Mouse (Mus musculus) midbrain, embryonic 15.5 days (tissue): ENCODE measurements around the gene Pax4. TPM values are rescaled to one million over a fixed set of nuclear protein-coding genes. Genes with fewer than 3 reads are reported as not detected.
A peak's percentile ranks its signal among the peaks of the same experiment; 100 is the strongest.

Experiments used
- ATAC-seq: fragments of 200-750 bp; cut with Nextera tagmentation; replicated peaks from 2 replicates; pipeline ENCODE4 v1.8.0; 2017; ENCODE audit warnings: moderate TSS enrichment
- H3K27ac ChIP-seq: fragments of 300-500 bp; sonication (generic); 2 replicates; pipeline ENCODE4 v1.5.1; 2015; ENCODE audit warnings: mild to moderate bottlenecking, inconsistent platforms
- H3K27me3 ChIP-seq: fragments of 300-500 bp; sonication (generic); replicated peaks from 2 replicates; pipeline ENCODE4 v1.6.1; 2015; ENCODE audit warnings: inconsistent platforms
- H3K36me3 ChIP-seq: fragments of 300-500 bp; sonication (generic); replicated peaks from 2 replicates; pipeline ENCODE4 v1.6.1; 2015; ENCODE audit warnings: inconsistent platforms
- H3K4me1 ChIP-seq: fragments of 300-500 bp; sonication (generic); 2 replicates; pipeline ENCODE4 v1.6.1; 2015; ENCODE audit warnings: inconsistent platforms
- H3K4me2 ChIP-seq: fragments of 300-500 bp; sonication (generic); 2 replicates; pipeline ENCODE4 v1.6.1; 2015; ENCODE audit warnings: inconsistent platforms, mild to moderate bottlenecking, moderate library complexity
- H3K4me3 ChIP-seq: fragments of 300-500 bp; sonication (generic); 2 replicates; pipeline ENCODE4 v1.5.1; 2015; ENCODE audit warnings: mild to moderate bottlenecking, inconsistent platforms
- H3K9ac ChIP-seq: fragments of 300-500 bp; sonication (generic); 2 replicates; pipeline ENCODE4 v1.6.1; 2015; ENCODE audit warnings: mild to moderate bottlenecking, inconsistent platforms
- H3K9me3 ChIP-seq: fragments of 300-500 bp; sonication (generic); 2 replicates; pipeline ENCODE4 v1.6.1; 2016; ENCODE audit warnings: inconsistent platforms
- WGBS: fragments of 180-500 bp; shearing (Covaris S2); methylation state at CpG from one replicate; pipeline ENCODE4 v1.1.7; 2015; ENCODE audit warnings: mixed read lengths; 5-methylcytosine and 5-hydroxymethylcytosine counted together
- polyA plus RNA-seq: library from polyadenylated mRNA; unstranded; fragments of >200 nt; fragmentation: Nextera tagmentation; extraction: Ambion mirVana; gene quantifications from 2 replicates; pipeline ENCODE4 v1.2.1, GENCODE M21; 2015

The Pax4 gene
- polyA plus RNA-seq, 1 experiment from 2014 or later, result not detected

- no peaks in the 10 kb centered on the region for H3K9me3 ChIP-seq
- H3K4me2 ChIP-seq, result no peak overlapping the region
- WGBS, result 94% methylated on average over 11 of the region's 11 CpGs
- no peak overlapping the region for H3K27ac ChIP-seq
- H3K4me3 ChIP-seq, result no peak overlapping the region
- no peaks in the 10 kb centered on the region; the same call in 1 of the 2 replicates for H3K36me3 ChIP-seq
- no peak for ATAC-seq
- H3K4me1 ChIP-seq, result peaks cover 12% of the 10 kb centered on the region
- no peaks in the 10 kb centered on the region for H3K27me3 ChIP-seq
- no peak overlapping the region for H3K9ac ChIP-seq
Observed at GRCm38 (mm10) chr6:28429870-28430269, 19.3 kb downstream of the Pax4 start.

DNA sequence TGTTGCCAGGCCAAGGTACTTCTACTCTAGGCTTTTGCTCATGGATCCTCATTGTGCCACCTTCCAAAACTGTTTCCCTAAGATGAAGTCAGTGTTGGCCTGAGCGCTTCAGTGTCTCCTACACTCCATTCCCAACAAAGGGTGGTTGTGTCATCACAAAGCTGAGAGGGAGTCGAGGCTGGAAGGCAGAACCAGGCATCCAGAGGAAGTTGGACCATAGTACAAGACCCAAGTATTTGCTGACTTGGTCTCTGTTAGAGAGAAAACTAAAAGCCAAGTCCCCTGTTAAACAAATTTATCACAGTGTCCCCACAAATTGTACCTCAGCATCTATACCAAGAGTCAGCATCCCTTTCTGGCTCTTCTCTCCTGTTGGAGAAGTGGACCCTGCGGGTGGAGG is 20.9 kb downstream of the Pax4 start, which contains the start of gene Gcc1:
Gene Gcc1 (minus strand): TSS at position 101 of the 400 bp plus-strand sequence.
- no peaks in the 10 kb centered on the region for H3K27me3 ChIP-seq
- no peaks in the 10 kb centered on the region; the same call in 1 of the 2 replicates for H3K36me3 ChIP-seq
- H3K27ac ChIP-seq, result no peak within 1 kb of the TSS
- ATAC-seq, result no peak
- 92% methylated on average over 3 of the region's 3 CpGs for WGBS
- no peak within 1 kb of the TSS for H3K4me2 ChIP-seq
- H3K9me3 ChIP-seq, result no peaks in the 10 kb centered on the region
- H3K4me1 ChIP-seq, result peaks cover 20% of the 10 kb centered on the region
- no peak within 1 kb of the TSS for H3K9ac ChIP-seq
- no peak within 1 kb of the TSS for H3K4me3 ChIP-seq

- H3K9me3 ChIP-seq, result no peaks in the 10 kb centered on the region
- no peak within 1 kb of the TSS for H3K4me2 ChIP-seq
- ATAC-seq, result no peak
- WGBS, result 83% methylated on average over 3 of the region's 3 CpGs
- H3K27ac ChIP-seq, result no peak within 1 kb of the TSS
- no peak within 1 kb of the TSS for H3K4me3 ChIP-seq
- no peaks in the 10 kb centered on the region; the same call in 1 of the 2 replicates for H3K36me3 ChIP-seq
- H3K9ac ChIP-seq, result no peak within 1 kb of the TSS
- H3K4me1 ChIP-seq, result peaks cover 23% of the 10 kb centered on the region
- H3K27me3 ChIP-seq, result no peaks in the 10 kb centered on the region
Observed at GRCm38 (mm10) chr6:28427096-28427839, 21.9 kb downstream of the Pax4 start, which contains the start of gene Fscn3. Gene Fscn3 (plus strand): TSS chr6:28427789.

DNA sequence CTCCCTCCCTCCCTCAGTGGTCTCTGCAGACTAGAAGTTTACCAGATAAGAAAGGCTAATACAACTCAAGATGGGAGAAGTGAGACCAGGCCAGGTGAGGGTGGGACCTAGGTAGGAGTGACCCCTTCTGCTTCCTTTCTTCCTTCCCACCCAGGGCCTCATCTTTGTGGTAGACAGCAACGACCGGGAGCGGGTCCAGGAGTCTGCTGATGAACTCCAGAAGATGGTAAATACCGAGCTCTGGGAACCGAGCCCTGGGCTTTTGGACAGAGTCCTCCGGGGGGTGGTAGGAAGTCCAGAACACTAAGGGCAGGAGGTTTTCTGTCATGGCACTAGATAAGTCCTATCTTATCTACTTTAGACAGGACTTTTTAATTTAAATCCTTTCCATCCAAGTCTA is 24.1 kb downstream of the Pax4 start:
- ATAC-seq, result no peak
- no peaks in the 10 kb centered on the region for H3K27me3 ChIP-seq

DNA sequence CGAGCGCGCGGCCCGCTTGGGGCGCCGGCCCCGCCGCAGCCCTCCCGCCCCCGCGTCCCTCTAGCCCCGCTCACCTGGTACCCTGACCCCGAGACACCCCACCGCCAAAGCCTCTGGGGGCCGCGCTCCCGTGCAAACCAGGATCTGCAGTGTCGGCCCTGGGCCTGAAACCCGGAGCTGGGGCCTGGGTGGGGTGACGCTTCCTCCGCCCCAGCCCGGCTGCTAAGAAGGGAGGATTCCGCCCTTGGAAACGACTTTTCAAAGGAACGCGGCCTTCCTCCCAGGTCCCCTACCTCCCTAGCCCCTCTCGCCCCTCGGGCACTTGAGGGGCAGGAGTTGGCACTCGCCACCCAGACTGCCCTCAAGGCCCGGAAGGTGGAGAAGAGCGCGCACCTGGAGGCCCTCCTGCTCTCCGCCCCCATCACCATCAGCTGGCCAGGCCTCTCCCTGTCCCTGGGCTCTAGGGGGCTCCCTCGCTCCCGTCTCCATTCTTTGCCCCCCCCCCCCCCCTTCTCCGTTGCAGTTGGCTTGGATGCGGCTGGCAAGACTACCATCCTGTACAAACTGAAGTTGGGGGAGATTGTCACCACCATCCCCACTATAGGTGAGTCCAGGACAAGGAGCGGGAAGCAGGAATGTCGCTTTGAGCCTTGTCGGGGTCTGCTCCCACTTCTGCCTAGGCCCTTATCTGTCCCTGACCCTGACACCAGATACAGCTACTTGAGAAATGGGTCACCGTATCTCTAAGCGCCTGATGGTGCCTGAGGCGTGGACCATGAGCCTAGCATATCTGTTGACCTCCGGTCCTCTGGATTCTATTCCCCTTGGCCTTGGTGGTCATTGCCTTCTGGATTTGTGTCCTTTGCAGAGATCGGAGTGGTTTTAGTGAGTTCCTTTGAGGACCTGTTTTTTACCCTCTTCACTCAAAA is 25.1 kb downstream of the Pax4 start:
- H3K36me3 ChIP-seq, result no peaks in the 10 kb centered on the region; the same call in 1 of the 2 replicates
- peak overlapping the region; percentile 99 for H3K9ac ChIP-seq
- H3K27ac ChIP-seq, result peak overlapping the region; percentile 83
- H3K4me2 ChIP-seq, result peak overlapping the region; percentile 71
- H3K4me3 ChIP-seq, result peak overlapping the region; percentile 97
- H3K9me3 ChIP-seq, result no peaks in the 10 kb centered on the region
- peak; percentile 53 for ATAC-seq
- H3K4me1 ChIP-seq, result peaks cover 48% of the 10 kb centered on the region
- WGBS, result 10% methylated on average over 46 of the region's 46 CpGs
- H3K27me3 ChIP-seq, result no peaks in the 10 kb centered on the region

More for the DNA sequence above, 24.1 kb downstream of the Pax4 start:
- Histone ChIP-seq H3K9ac (no peak overlapping the region), H3K36me3 (no peaks in the 10 kb centered on the region; the same call in 1 of the 2 replicates), H3K4me2 (peak overlapping the region; percentile 71), H3K27ac (no peak overlapping the region), H3K9me3 (no peaks in the 10 kb centered on the region), H3K4me3 (peak overlapping the region; percentile 97; the same call in 1 of the 2 replicates), H3K4me1 (peaks cover 40% of the 10 kb centered on the region)
- 95% methylated on average over 6 of the region's 6 CpGs for WGBS

- peak; percentile 78 for ATAC-seq
- H3K9ac ChIP-seq, result peak within 1 kb of the TSS; percentile 99
- under 1% methylated on average over 39 of the region's 42 CpGs for WGBS
- peak within 1 kb of the TSS; percentile 97 for H3K4me3 ChIP-seq
- H3K4me2 ChIP-seq, result peak within 1 kb of the TSS; percentile 91
- H3K4me1 ChIP-seq, result peaks cover 48% of the 10 kb centered on the region
- peaks cover 4% of the 10 kb centered on the region; the same call in 1 of the 2 replicates for H3K36me3 ChIP-seq
- no peaks in the 10 kb centered on the region for H3K9me3 ChIP-seq
- peak within 1 kb of the TSS; percentile 83 for H3K27ac ChIP-seq
- no peaks in the 10 kb centered on the region for H3K27me3 ChIP-seq
Observed at GRCm38 (mm10) chr6:28423313-28423712, 25.8 kb downstream of the Pax4 start, which contains the start of gene Arf5. Gene Arf5 (plus strand): TSS chr6:28423560.

DNA sequence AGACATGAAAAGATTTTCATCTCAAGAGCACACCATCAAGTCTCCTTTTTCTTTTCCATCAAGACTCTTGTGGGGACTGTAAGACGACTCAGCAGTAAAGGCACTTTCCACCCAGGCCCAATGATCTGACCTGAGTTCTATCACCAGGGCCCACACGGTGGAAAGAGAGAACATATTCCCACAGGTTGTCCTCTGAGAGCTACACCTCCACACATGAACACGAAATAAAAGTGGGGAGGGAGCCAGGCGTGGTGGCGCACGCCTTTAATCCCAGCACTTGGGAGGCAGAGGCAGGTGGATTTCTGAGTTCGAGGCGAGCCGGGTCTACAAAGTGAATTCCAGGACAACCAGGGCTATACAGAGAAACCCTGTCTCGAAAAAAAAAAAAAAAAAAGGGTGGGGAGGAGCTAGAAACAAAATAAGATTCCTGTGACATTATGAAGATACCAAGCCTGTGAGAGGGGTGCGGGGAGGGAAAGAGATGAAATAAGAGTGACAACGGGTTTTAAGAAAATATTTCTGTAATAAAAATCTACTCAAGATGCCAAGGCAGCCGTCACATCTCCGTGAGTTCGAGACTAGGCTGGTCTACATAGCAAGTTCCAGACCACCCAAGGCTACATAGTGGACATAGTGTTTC is 26.4 kb downstream of the Pax4 start:
- 76% methylated on average over 15 of the region's 15 CpGs for WGBS
- Histone ChIP-seq H3K9ac (no peak overlapping the region), H3K4me1 (peaks cover 50% of the 10 kb centered on the region), H3K27me3 (no peaks in the 10 kb centered on the region), H3K27ac (peak overlapping the region; percentile 83; the same call in 1 of the 2 replicates), H3K4me3 (peak overlapping the region; percentile 97), H3K9me3 (no peaks in the 10 kb centered on the region), H3K36me3 (peaks cover 9% of the 10 kb centered on the region), H3K4me2 (peak overlapping the region; percentile 91)
- ATAC-seq, result peak; percentile 0; the same call in 1 of the 2 replicates

GRCm38 (mm10) chr6:28421469-28422000 is 27.6 kb downstream of the Pax4 start:
- H3K9ac ChIP-seq, result peak overlapping the region; percentile 65
- WGBS, result 0% methylated on average over 27 of the region's 27 CpGs
- H3K36me3 ChIP-seq, result peaks cover 21% of the 10 kb centered on the region
- H3K4me1 ChIP-seq, result peaks cover 50% of the 10 kb centered on the region
- H3K4me2 ChIP-seq, result peak overlapping the region; percentile 91
- H3K27ac ChIP-seq, result peak overlapping the region; percentile 31; the same call in 1 of the 2 replicates
- no peaks in the 10 kb centered on the region for H3K27me3 ChIP-seq
- H3K4me3 ChIP-seq, result peak overlapping the region; percentile 67
- peak; percentile 88 for ATAC-seq
- no peaks in the 10 kb centered on the region for H3K9me3 ChIP-seq

DNA sequence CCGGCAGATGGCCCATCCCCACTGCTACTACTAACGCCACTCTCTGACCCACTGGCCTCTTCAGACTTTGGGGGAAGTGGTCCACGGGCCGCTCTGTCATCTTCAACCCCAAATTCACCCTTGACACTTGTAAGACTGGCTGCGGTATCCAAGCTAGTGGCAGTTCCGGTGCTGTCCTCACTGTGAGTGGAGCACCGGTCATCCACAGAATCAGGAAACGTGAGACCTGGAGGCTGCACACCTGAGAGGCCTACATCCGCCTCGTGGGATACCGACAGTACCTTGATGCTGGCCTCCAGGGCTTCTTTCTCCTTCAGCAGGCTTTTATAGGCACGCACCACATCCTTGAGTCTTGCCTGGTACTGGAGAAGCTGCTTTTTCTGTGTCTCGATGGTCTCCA is 28.3 kb downstream of the Pax4 start:
- peaks cover 25% of the 10 kb centered on the region for H3K36me3 ChIP-seq
- H3K4me2 ChIP-seq, result peak overlapping the region; percentile 91
- peak overlapping the region; percentile 67 for H3K4me3 ChIP-seq
- no peak for ATAC-seq
- peaks cover 48% of the 10 kb centered on the region for H3K4me1 ChIP-seq
- H3K9me3 ChIP-seq, result no peaks in the 10 kb centered on the region
- H3K27me3 ChIP-seq, result no peaks in the 10 kb centered on the region
- peak overlapping the region; percentile 65 for H3K9ac ChIP-seq
- 30% methylated on average over 13 of the region's 13 CpGs for WGBS
- H3K27ac ChIP-seq, result no peak overlapping the region

DNA sequence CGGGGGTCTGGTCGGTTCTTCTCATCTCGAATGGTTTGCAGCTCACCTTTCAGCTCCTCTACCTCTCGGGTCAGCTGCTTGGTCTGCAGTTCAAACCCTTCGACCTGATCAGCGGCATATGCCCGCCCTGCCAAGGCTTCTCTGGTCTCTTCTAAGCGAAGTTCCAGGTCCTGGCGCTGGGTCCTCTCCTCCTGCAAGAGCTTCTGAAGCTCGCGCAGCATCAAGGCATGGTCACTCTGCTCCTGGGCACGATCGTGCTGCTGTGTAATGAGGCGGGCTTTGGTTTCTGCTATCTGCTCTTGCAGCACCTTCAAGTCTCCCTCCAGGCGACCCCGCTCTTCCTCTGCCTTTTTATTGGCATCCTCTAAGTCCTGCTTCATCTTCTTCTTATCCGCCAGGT is 28.8 kb downstream of the Pax4 start:
- peak overlapping the region; percentile 65; the same call in 1 of the 2 replicates for H3K9ac ChIP-seq
- peaks cover 27% of the 10 kb centered on the region for H3K36me3 ChIP-seq
- no peaks in the 10 kb centered on the region for H3K27me3 ChIP-seq
- H3K27ac ChIP-seq, result no peak overlapping the region
- H3K4me3 ChIP-seq, result peak overlapping the region; percentile 67
- peak overlapping the region; percentile 91 for H3K4me2 ChIP-seq
- H3K4me1 ChIP-seq, result peaks cover 43% of the 10 kb centered on the region
- H3K9me3 ChIP-seq, result no peaks in the 10 kb centered on the region
- 77% methylated on average over 17 of the region's 17 CpGs for WGBS
- ATAC-seq, result no peak

DNA sequence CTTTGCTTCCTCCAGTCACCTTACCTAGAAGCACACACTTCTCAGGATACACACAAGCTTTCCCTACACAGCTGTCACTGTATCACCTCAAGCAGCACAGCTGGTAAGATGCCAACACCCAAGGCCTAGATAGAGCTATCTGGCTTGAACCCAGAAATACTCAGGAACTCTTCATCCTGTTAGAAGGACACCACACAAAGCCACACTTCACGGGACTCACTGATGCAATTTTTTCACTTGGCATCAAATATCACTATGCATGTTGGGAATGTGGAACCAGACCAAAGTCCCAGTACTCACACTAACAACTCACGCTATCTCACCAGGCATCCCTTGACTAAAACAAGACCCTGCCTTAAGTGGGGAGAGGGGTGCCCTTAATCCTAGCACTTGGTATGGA is 29.5 kb downstream of the Pax4 start:
- WGBS, result 81% methylated on average over 2 of the region's 2 CpGs
- Histone ChIP-seq H3K9ac (no peak overlapping the region), H3K4me3 (no peak overlapping the region; the same call in 1 of the 2 replicates), H3K27ac (no peak overlapping the region), H3K27me3 (no peaks in the 10 kb centered on the region), H3K9me3 (no peaks in the 10 kb centered on the region), H3K36me3 (peaks cover 29% of the 10 kb centered on the region), H3K4me2 (peak overlapping the region; percentile 91), H3K4me1 (peaks cover 36% of the 10 kb centered on the region)
- ATAC-seq, result no peak
